Mouse (Mus musculus) thymus, postnatal 14 days (tissue): ENCODE measurements around the gene Dcp1a.

Experiments used
- DNase-seq: peaks from one replicate; pipeline ENCODE4 v3.0.0; 2021

The Dcp1a gene

GRCm38 (mm10) chr14:30562343-30562742 is 83.0 kb downstream of the Dcp1a start:
- no peak for DNase-seq

DNA sequence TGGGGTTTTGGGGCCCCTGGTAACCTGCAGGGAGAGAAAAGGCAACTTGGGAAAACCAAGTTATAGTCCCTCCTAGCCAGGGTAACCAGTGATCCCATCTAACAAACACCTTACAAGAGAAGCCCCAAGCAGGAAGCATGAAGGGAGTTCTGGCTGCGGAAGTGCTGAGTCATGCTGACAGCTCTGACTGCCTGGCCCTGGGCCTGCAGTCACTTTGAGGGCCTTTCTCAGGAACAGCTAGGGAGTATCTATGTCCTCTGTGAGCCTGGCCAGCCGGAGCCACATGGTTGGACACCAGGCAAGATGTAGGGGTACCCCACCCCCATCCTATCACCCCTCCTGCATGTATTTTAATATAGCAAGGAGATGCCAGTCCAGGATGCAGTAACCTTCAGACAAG is 85.1 kb downstream of the Dcp1a start:
- DNase-seq, result no peak

DNA sequence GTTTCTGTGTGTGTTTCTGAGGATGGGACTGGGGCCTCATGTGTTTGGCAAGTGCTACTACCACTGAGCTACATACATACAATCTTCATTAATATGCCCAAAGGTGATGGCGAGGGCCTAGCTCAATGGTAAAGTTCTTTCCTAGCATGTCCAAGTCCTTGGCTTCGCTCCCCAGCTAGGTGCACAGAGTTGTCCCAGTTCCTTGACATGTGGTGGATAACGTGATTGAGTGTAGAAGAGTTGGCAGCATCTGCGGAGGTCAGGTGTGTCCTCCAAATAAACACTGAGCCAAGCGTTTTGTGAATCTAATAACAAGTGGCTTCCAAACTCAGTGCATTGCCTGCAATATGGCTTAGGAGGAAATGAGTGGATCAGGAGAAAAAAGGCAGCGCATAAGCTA is 87.0 kb downstream of the Dcp1a start:
- no peak for DNase-seq

- DNase-seq, result no peak
Measured at GRCm38 (mm10) chr14:30568016-30568415, 88.7 kb downstream of the Dcp1a start.

DNA sequence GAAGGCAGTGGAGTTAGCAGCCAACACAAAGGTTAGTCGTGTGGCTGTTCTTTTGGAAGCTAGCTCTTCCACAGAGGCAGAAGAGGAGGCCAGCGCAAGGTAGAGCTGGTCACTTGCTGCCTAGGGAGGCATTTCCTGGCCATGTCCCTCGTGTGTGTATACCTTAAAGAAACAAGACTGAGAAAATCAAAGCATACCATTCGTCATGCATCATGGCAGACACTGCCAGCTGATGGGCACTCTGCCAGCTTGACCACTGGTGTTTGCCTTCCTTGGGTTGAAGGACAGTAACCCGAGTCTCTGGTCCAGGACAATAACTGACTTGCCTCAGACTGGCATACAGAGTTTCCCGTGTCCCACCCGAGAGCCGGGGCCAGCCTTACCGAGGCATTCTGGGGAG is 91.0 kb downstream of the Dcp1a start:
- no peak for DNase-seq

- DNase-seq, result no peak
Measured at GRCm38 (mm10) chr14:30572253-30572652, 92.9 kb downstream of the Dcp1a start.

- no peak for DNase-seq
Measured at GRCm38 (mm10) chr14:30573235-30573634, 93.9 kb downstream of the Dcp1a start.

- DNase-seq, result peak; percentile 76
Measured at GRCm38 (mm10) chr14:30573983-30574584, 94.7 kb downstream of the Dcp1a start.

DNA sequence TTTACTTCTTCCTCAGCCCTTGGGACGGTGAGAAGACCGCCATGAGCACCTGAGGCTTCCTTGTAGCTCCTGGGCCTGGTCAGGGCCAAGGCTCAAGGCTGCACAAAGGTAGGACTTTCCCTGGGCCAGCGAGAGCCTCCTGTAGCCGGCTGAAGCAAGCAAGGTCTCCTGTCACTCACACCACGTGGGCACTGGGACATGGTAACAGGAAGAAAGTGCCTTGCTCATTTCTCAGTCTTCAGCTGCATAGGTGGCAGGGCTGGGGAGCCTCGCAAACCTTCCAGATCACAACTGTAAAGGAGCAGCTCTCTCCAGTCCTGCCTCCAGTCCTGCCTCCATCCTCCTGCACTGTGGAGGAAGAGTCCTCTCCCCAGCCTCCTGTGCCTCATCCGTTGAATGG is 96.5 kb downstream of the Dcp1a start:
- no peak for DNase-seq

DNA sequence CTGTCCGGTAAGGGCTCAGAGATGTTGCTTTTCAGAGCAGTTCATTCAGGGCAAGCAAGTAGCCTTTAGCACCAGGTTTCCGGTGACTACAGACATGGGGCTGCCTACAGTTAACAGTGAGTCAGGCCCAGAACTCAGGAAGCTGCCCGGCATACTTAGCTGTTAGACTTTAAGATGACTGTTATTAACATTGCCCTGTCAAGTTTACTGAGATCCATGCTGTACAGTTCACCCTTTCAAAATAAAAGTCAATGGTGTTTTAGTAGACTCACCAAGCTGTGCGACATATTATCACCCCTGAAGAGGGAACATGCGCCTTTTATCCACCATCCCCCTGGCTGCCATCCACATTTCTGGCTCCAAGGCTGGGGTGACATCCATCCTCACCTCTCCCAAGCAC is 96.9 kb downstream of the Dcp1a start:
- DNase-seq, result no peak
